Mouse (Mus musculus): ENCODE measurements around the gene Ssna1.
A peak's percentile ranks its signal among the peaks of the same experiment; 100 is the strongest.

Ssna1 gene

DNA sequence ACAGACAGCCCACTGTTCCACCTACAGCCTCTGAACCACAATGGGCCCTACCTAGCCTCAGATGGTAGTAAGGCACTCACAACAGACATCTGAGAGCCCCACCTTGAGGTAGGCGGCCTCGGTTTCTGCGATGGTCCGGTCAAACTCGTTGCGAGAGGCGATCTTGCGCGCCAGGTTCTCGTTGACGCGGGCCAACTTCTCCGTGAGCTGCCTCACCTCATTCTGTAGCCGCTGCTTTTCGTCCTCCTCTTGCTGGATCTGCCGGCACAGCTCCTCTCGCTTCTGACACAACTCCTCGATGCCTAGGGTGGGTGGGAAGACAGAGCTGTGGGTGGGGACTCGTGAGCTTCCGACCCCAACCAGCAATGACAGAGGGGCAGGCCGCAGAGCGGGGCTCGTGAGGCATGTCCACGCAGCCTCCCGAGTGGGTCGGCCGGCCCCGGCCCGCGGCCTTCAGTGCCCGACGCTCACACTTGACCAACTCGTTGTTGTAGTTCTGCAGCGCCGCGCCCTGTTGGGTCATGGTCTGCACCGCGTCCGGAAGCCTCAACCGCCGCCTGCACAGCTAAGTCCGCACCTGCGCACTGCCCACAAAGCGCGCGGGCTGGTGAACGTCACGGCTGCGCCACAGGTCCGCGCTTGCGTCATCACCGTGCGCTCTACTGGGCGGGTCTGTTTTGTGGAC is at the start of gene Ssna1, which contains the start of gene Anapc2:
Ssna1 (minus strand) TSS at position 612 of the 685 bp plus-strand sequence.
Anapc2 (plus strand) TSS at position 652 of the 685 bp plus-strand sequence.
- DNase-seq: peak; percentile 94 to 99

- no peak for DNase-seq
Measured at GRCm38 (mm10) chr2:25320084-25320483, 47.8 kb upstream of the Ssna1 start.

GRCm38 (mm10) chr2:25318971-25319773 is 46.9 kb upstream of the Ssna1 start, which contains the start of gene Grin1:
Gene Grin1, minus strand, starts transcription at chr2:25319187.
- peak; percentile 86 to 92 for DNase-seq

- peak; percentile 71 to 74 for DNase-seq
Measured at GRCm38 (mm10) chr2:25318119-25318966, 46.1 kb upstream of the Ssna1 start.

DNA sequence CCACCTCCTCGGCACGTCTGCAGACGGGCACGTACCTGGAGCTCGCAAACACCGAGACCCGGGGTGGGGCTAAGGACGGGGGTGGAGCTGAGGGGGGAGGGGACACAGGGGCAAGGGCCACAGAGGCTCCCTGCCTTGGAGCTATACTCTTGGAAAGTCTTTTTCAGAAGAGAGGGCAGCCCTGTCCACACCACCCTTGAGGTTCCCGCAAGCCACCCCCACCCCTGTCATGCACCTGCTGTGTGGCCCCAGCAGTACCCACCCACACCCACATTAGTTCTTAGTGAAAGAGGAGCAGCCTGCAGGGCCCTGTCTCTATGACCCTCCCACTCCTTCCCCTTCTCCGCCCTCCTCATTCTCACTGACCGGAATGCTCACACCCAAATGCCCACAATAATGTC is 39.3 kb upstream of the Ssna1 start:
- DNase-seq: no peak

DNA sequence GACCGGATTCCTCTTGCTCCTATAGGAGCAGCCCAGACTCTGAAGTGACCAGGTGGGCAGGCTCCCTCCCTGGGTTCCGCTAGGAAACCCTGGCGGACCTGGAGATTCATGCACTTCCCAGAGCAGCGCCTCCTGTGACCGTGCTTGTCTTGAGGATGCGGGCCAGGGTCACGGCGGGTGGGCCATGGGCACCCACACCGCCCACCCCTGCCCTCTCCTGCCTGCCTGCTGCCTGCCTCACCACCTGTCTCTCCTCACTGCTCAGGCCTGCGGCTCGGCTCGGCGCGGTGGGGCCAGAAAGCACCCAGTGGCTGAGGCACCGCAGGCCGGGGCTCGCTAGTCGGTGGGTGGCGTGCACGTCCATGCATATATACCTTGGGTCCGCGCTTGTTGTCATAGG is 38.7 kb upstream of the Ssna1 start:
- peak in 1 of 2 experiments; percentile 53 for DNase-seq

DNA sequence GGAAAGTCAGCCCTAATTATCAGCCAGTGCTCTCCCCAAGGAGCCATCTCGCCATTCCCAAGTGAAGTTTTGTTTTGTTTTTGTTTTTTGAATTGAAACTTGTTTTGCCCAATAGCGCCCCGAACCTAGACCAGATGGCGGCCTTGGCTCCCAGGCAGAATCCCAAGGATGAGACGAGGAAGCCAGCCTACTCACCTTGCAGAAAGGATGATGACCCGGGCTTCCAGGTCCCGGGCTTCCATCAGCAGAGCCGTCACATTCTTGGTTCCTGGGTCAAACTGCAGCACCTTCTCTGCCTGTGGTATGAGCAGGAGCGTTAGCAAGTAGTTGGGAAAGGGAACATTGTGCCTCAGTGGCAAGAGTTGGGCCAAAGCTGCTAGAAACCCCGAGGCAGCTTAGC is 37.9 kb upstream of the Ssna1 start:
- DNase-seq: peak; percentile 55 to 58

- peak in 1 of 2 experiments; percentile 1 for DNase-seq
Measured at GRCm38 (mm10) chr2:25305587-25306359, 33.5 kb upstream of the Ssna1 start.

- no peak for DNase-seq
Measured at GRCm38 (mm10) chr2:25304657-25305541, 32.7 kb upstream of the Ssna1 start.

DNA sequence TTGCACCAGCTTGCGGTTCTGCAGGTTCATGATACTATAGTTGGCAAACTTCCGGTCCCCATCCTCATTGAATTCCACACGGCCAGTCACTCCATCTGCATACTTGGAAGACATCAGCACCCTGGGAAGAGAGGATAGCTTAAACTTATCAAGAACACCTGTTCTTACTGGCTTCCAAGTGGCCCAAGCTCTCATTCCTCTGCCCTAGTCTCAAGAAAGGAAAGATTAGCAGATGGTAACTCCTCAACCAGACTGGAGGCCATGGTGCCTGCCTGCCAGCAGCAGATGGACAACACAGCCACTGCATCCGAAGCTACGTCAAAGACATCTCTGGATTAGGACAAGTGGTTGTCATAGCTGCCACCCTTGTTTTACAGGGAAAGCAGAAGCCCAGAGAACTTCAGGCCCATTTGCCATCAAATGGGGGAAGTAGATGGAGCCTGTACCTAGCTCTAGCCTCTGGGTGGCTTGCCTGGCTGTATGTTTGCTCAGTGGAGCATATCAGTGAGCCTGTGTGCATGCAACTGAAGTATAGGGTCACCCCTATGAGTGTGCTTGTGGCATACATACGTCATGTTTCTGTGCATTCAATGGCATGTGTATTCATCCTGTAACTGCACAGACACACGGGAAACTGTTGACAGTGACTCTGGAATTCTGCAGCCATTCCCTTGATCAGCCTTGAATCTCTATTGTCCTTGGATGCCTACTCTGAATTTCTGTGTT is 31.9 kb upstream of the Ssna1 start:
- DNase-seq: peak; percentile 74 to 83

- no peak for DNase-seq
Measured at GRCm38 (mm10) chr2:25303452-25303851, 31.2 kb upstream of the Ssna1 start.

DNA sequence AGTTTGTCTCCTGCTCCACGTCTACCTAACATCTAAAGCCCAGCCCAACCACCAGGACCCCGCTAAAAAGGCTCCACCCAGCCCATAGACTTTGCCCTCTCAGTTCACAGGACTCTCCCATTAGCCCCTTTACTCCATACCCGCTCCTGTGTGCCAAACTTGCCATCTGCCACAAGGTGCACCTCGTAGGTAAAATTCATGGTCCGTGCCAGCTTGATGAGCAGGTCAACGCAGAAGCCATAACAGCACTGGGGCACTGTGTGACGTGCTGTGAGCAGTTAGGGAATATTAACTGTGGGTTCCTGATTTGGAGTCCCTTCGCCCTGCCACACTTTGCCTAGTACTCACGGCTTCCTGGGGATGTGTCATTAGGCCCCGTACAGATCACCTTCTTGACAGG is 25.8 kb upstream of the Ssna1 start:
- DNase-seq: peak in 1 of 2 experiments; percentile 72

GRCm38 (mm10) chr2:25297093-25297492 is 24.9 kb upstream of the Ssna1 start:
- DNase-seq: no peak

GRCm38 (mm10) chr2:25293706-25294105 is 21.5 kb upstream of the Ssna1 start:
- no peak for DNase-seq

DNA sequence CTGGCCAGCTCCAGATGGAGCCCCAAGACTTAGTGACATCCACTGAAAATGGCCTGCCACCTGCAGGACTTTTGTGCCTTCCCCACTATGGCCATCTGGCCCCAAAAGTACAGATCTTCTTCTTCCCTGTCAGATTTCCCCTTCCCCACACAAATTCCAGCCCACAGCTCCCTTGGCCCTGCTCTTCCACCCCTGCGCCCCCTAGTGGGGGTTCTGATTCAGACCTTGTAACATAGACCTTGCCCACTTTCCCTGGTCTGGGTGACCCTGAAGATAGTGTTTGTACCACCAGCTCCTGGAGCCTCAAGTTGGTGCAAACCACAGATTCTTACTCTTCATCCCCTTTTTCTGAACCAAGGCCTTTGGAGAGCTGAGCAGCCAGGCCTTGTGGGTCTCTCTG is 20.6 kb upstream of the Ssna1 start:
- DNase-seq: peak; percentile 78 to 87

- DNase-seq: no peak
Measured at GRCm38 (mm10) chr2:25292054-25292544, 19.9 kb upstream of the Ssna1 start.

DNA sequence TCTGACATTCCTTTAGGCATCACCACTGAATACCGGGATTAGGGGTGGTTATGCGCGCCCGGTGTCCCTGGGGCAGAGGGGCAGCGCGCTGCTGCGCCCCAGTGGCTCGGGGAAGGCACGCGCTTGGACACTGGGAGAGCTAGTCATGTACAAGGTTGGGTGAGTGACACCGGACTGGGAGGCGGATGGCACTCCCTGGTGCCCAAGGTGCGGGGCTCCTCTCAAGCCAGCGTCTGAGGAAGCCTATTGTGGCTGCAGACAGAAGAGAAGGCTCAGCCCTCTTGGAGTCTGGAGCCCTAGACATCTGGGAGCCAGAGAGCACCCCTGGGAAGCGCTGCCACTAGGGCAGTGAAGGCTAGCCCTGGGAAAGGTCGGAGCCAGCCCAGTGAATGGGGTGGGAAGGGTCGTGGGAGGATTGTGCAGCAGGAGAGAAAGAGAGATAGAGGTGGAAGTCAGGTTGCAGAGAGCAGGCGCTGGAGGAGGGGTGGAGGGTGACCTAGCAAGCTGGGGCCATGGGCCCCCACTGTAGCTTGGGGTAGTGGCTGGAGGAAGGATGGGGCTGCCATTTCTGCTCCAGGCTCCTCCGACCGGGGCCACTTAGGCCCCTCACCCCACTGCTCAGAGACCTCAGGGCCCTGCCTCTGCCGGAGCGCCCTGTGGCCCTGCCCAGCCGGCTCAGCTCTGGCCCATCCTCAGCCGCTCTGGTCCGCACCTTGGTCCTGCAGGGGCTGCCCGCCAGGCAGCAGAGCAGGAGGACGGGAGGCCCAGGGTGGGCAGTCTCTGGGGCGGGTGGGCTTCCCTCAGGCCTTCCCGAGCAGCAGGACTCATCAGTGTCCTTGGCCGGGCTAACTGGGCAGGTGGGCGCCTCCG is 19.2 kb upstream of the Ssna1 start:
- peak; percentile 49 to 62 for DNase-seq

- DNase-seq: no peak
Measured at GRCm38 (mm10) chr2:25290816-25291130, 18.5 kb upstream of the Ssna1 start.

DNA sequence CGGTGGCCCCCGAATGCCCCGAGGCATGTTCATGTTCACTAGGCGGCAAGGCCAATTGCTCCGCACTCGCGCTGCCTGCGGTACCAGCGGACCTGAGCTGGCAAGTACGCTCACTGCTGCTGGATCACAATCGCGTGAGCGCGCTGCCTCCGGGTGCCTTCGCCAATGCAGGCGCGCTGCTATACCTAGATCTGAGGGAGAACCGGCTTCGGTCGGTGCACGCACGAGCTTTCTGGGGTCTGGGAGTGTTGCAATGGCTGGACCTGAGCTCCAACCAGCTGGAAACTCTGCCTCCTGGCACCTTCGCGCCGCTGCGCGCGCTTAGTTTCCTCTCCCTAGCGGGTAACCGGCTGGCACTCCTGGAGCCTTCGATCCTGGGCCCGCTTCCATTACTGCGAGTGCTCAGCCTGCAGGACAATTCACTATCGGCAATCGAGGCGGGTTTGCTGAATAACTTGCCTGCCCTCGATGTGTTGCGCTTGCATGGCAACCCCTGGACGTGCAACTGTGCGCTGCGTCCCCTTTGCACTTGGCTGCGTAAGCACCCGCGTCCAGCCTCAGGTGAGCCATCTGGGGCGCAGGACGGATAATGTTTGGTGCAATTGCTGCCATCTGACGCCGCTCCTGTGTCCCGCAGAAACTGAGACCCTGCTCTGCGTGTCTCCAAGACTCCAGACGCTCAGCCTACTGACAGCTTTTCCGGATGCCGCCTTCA is 18.0 kb upstream of the Ssna1 start:
- DNase-seq: peak; percentile 72 to 80
